Mouse (Mus musculus) ovary, adult 18-20 months (tissue): ENCODE results near the gene Zdhhc15.
"Not testable (repeated sequence)": the region's sequence is repeated elsewhere in the genome, so short reads cannot be mapped to it uniquely, and the experiment has no call there.

ENCODE experiments used
- DNase-seq: peaks from one replicate; pipeline ENCODE4 v3.0.0; 2022; ENCODE audit warnings: low spot score, mixed read lengths

Gene Zdhhc15

GRCm38 (mm10) chrX:104670757-104671549 is at the start of gene Zdhhc15:
Gene Zdhhc15, minus strand, starts transcription at chrX:104671064.
- peak; percentile 32 for DNase-seq

GRCm38 (mm10) chrX:104707935-104708334 is 37.1 kb upstream of the Zdhhc15 start:
- DNase-seq, result no peak

GRCm38 (mm10) chrX:104669850-104670756 is 761 bp downstream of the Zdhhc15 start:
- no peak for DNase-seq

- no peak for DNase-seq
Measured at GRCm38 (mm10) chrX:104656976-104657375, 13.9 kb downstream of the Zdhhc15 start.

- DNase-seq, result no peak
Measured at GRCm38 (mm10) chrX:104612531-104612930, 58.3 kb downstream of the Zdhhc15 start.

- DNase-seq, result not testable (repeated sequence)
Measured at GRCm38 (mm10) chrX:104603738-104604430, 67.0 kb downstream of the Zdhhc15 start.

- not testable (repeated sequence) for DNase-seq
Measured at GRCm38 (mm10) chrX:104602168-104602859, 68.5 kb downstream of the Zdhhc15 start.

- no peak for DNase-seq
Measured at GRCm38 (mm10) chrX:104573946-104574345, 96.9 kb downstream of the Zdhhc15 start.

GRCm38 (mm10) chrX:104567497-104567896 is 103.4 kb downstream of the Zdhhc15 start:
- no peak for DNase-seq

- no peak for DNase-seq
Measured at GRCm38 (mm10) chrX:104545283-104545682, 125.6 kb downstream of the Zdhhc15 start.

GRCm38 (mm10) chrX:104543919-104544595 is 126.8 kb downstream of the Zdhhc15 start:
- no peak for DNase-seq

GRCm38 (mm10) chrX:104542635-104543034 is 128.2 kb downstream of the Zdhhc15 start:
- no peak for DNase-seq

GRCm38 (mm10) chrX:104501765-104502164 is 169.1 kb downstream of the Zdhhc15 start:
- no peak for DNase-seq

GRCm38 (mm10) chrX:104489626-104490355 is 181.1 kb downstream of the Zdhhc15 start:
- no peak for DNase-seq

GRCm38 (mm10) chrX:104488870-104489467 is 181.9 kb downstream of the Zdhhc15 start:
- DNase-seq, result no peak

GRCm38 (mm10) chrX:104488036-104488435 is 182.8 kb downstream of the Zdhhc15 start:
- no peak for DNase-seq
